Mouse (Mus musculus) hindbrain, embryonic 13.5 days (tissue): ENCODE measurements around the gene Asap3. TPM values are rescaled to one million over a fixed set of nuclear protein-coding genes. Genes with fewer than 3 reads are reported as not detected.

Experiments
- ATAC-seq: fragments of 200-750 bp; cut with Nextera tagmentation; 2 replicates; pipeline ENCODE4 v1.8.0; 2017; ENCODE audit warnings: moderate TSS enrichment; ENCODE audit not compliant: low FRiP score
- H3K27ac ChIP-seq: fragments of 300-500 bp; sonication (generic); 2 replicates; pipeline ENCODE4 v1.5.1; 2015; ENCODE audit warnings: inconsistent platforms, mild to moderate bottlenecking, moderate library complexity
- H3K27me3 ChIP-seq: fragments of 300-500 bp; sonication (generic); 2 replicates; pipeline ENCODE4 v1.6.1; 2015; ENCODE audit warnings: mild to moderate bottlenecking, inconsistent platforms
- H3K36me3 ChIP-seq: fragments of 300-500 bp; sonication (generic); 2 replicates; pipeline ENCODE4 v1.6.1; 2015; ENCODE audit warnings: mild to moderate bottlenecking, inconsistent platforms
- H3K4me1 ChIP-seq: fragments of 300-500 bp; sonication (generic); replicated peaks from 2 replicates; pipeline ENCODE4 v1.6.1; 2015; ENCODE audit warnings: inconsistent platforms
- H3K4me2 ChIP-seq: fragments of 300-500 bp; sonication (generic); 2 replicates; pipeline ENCODE4 v1.6.1; 2015; ENCODE audit warnings: inconsistent platforms, mild to moderate bottlenecking, moderate library complexity
- H3K4me3 ChIP-seq: fragments of 300-500 bp; sonication (generic); 2 replicates; pipeline ENCODE4 v1.5.1; 2015; ENCODE audit warnings: mild to moderate bottlenecking, inconsistent platforms
- H3K9ac ChIP-seq: fragments of 300-500 bp; sonication (generic); 2 replicates; pipeline ENCODE4 v1.6.1; 2015; ENCODE audit warnings: mild to moderate bottlenecking, inconsistent platforms
- H3K9me3 ChIP-seq: fragments of 300-500 bp; sonication (generic); 2 replicates; pipeline ENCODE4 v1.6.1; 2016; ENCODE audit warnings: inconsistent platforms
- WGBS: fragments of 180-500 bp; shearing (Covaris S2); methylation state at CpG from one replicate; pipeline ENCODE4 v1.1.7; 2015; 5-methylcytosine and 5-hydroxymethylcytosine counted together
- polyA plus RNA-seq: library from polyadenylated mRNA; unstranded; fragments of >200 nt; fragmentation: Nextera tagmentation; extraction: Ambion mirVana; gene quantifications from 2 replicates; pipeline ENCODE4 v1.2.1, GENCODE M21; 2015

Gene Asap3
- polyA plus RNA-seq, 1 experiment from 2014 or later: 5.8 TPM

- 63% methylated on average over 13 of the region's 13 CpGs for WGBS
- peaks cover 54% of the 10 kb centered on the region for H3K4me1 ChIP-seq
- H3K9ac ChIP-seq: no peak overlapping the region
- H3K27ac ChIP-seq: no peak overlapping the region
- no peaks in the 10 kb centered on the region for H3K36me3 ChIP-seq
- no peak overlapping the region for H3K4me3 ChIP-seq
- no peak for ATAC-seq
- H3K4me2 ChIP-seq: peak overlapping the region; percentile 100; the same call in 1 of the 2 replicates
- H3K9me3 ChIP-seq: no peaks in the 10 kb centered on the region
- peaks cover 13% of the 10 kb centered on the region for H3K27me3 ChIP-seq
These were observed 31.7 kb upstream of the Asap3 start for GRCm38 (mm10) chr4:136174216-136175193.

- WGBS: 73% methylated on average over 10 of the region's 10 CpGs
- Histone ChIP-seq H3K27me3 (peaks cover 13% of the 10 kb centered on the region), H3K36me3 (no peaks in the 10 kb centered on the region), H3K9ac (peak overlapping the region; percentile 53; the same call in 1 of the 2 replicates), H3K4me3 (no peak overlapping the region), H3K27ac (no peak overlapping the region), H3K9me3 (no peaks in the 10 kb centered on the region), H3K4me2 (no peak overlapping the region), H3K4me1 (peaks cover 69% of the 10 kb centered on the region)
- no peak for ATAC-seq
These were observed 30.1 kb upstream of the Asap3 start for GRCm38 (mm10) chr4:136176022-136176552.

GRCm38 (mm10) chr4:136177244-136177611, 28.9 kb upstream of the Asap3 start:
- Histone ChIP-seq H3K4me3 (no peak overlapping the region), H3K27ac (peak overlapping the region; percentile 62), H3K4me1 (peaks cover 63% of the 10 kb centered on the region), H3K9me3 (no peaks in the 10 kb centered on the region), H3K27me3 (peaks cover 13% of the 10 kb centered on the region), H3K9ac (no peak overlapping the region), H3K36me3 (no peaks in the 10 kb centered on the region), H3K4me2 (no peak overlapping the region)
- WGBS: 39% methylated on average over 8 of the region's 8 CpGs
- ATAC-seq: no peak

GRCm38 (mm10) chr4:136177612-136178474, 28.3 kb upstream of the Asap3 start:
- Histone ChIP-seq H3K9ac (peak overlapping the region; percentile 11), H3K4me3 (no peak overlapping the region), H3K27me3 (peaks cover 12% of the 10 kb centered on the region), H3K4me1 (peaks cover 57% of the 10 kb centered on the region), H3K4me2 (no peak overlapping the region), H3K36me3 (no peaks in the 10 kb centered on the region), H3K9me3 (no peaks in the 10 kb centered on the region), H3K27ac (peak overlapping the region; percentile 62)
- 38% methylated on average over 11 of the region's 11 CpGs for WGBS
- no peak for ATAC-seq

GRCm38 (mm10) chr4:136178475-136178921, 27.7 kb upstream of the Asap3 start:
- Histone ChIP-seq H3K9me3 (no peaks in the 10 kb centered on the region), H3K9ac (no peak overlapping the region), H3K4me3 (no peak overlapping the region), H3K4me1 (peaks cover 51% of the 10 kb centered on the region), H3K36me3 (no peaks in the 10 kb centered on the region), H3K4me2 (no peak overlapping the region), H3K27me3 (peaks cover 6% of the 10 kb centered on the region), H3K27ac (peak overlapping the region; percentile 62; the same call in 1 of the 2 replicates)
- ATAC-seq: no peak
- 87% methylated on average over 12 of the region's 12 CpGs for whole genome bisulfite sequencing

GRCm38 (mm10) chr4:136179456-136179855, 26.7 kb upstream of the Asap3 start:
- no peak for ATAC-seq
- no peak overlapping the region for H3K4me3 ChIP-seq
- peaks cover 42% of the 10 kb centered on the region for H3K4me1 ChIP-seq
- H3K9ac ChIP-seq: no peak overlapping the region
- peak overlapping the region; percentile 57 for H3K4me2 ChIP-seq
- no peaks in the 10 kb centered on the region for H3K36me3 ChIP-seq
- no peaks in the 10 kb centered on the region for H3K27me3 ChIP-seq
- no peaks in the 10 kb centered on the region for H3K9me3 ChIP-seq
- no peak overlapping the region for H3K27ac ChIP-seq
- 89% methylated on average over 7 of the region's 7 CpGs for WGBS

GRCm38 (mm10) chr4:136179998-136180397, 26.2 kb upstream of the Asap3 start:
- Histone ChIP-seq H3K27ac (no peak overlapping the region), H3K9ac (peak overlapping the region; percentile 62; the same call in 1 of the 2 replicates), H3K27me3 (no peaks in the 10 kb centered on the region), H3K4me2 (peak overlapping the region; percentile 57), H3K4me1 (peaks cover 41% of the 10 kb centered on the region), H3K36me3 (no peaks in the 10 kb centered on the region), H3K4me3 (peak overlapping the region; percentile 34), H3K9me3 (no peaks in the 10 kb centered on the region)
- peak; percentile 26; the same call in 1 of the 2 replicates for ATAC-seq
- 3% methylated on average over 15 of the region's 15 CpGs for WGBS

GRCm38 (mm10) chr4:136180408-136181330, 25.5 kb upstream of the Asap3 start:
- H3K4me1 ChIP-seq: peaks cover 40% of the 10 kb centered on the region
- no peaks in the 10 kb centered on the region for H3K27me3 ChIP-seq
- no peaks in the 10 kb centered on the region for H3K36me3 ChIP-seq
- peak overlapping the region; percentile 34 for H3K4me3 ChIP-seq
- WGBS: 19% methylated on average over 23 of the region's 23 CpGs
- no peak overlapping the region for H3K27ac ChIP-seq
- no peaks in the 10 kb centered on the region for H3K9me3 ChIP-seq
- ATAC-seq: peak; percentile 83
- peak overlapping the region; percentile 62; the same call in 1 of the 2 replicates for H3K9ac ChIP-seq
- peak overlapping the region; percentile 57 for H3K4me2 ChIP-seq

GRCm38 (mm10) chr4:136181367-136181766, 24.8 kb upstream of the Asap3 start:
- Histone ChIP-seq H3K9me3 (no peaks in the 10 kb centered on the region), H3K4me2 (peak overlapping the region; percentile 57), H3K27me3 (no peaks in the 10 kb centered on the region), H3K27ac (no peak overlapping the region), H3K9ac (no peak overlapping the region), H3K36me3 (peaks cover 2% of the 10 kb centered on the region; the same call in 1 of the 2 replicates), H3K4me3 (0 out of 2 replicates have a peak overlapping the region, but pooled peaks have one; percentile 34), H3K4me1 (peaks cover 33% of the 10 kb centered on the region)
- ATAC-seq: no peak
- WGBS: 27% methylated on average over 12 of the region's 12 CpGs

GRCm38 (mm10) chr4:136185375-136185774, 20.8 kb upstream of the Asap3 start:
- H3K9ac ChIP-seq: no peak overlapping the region
- no peak overlapping the region for H3K4me3 ChIP-seq
- no peak for ATAC-seq
- no peaks in the 10 kb centered on the region for H3K27me3 ChIP-seq
- peaks cover 4% of the 10 kb centered on the region; the same call in 1 of the 2 replicates for H3K36me3 ChIP-seq
- no peak overlapping the region for H3K27ac ChIP-seq
- no peak overlapping the region for H3K4me2 ChIP-seq
- WGBS: 83% methylated on average over 9 of the region's 9 CpGs
- peaks cover 9% of the 10 kb centered on the region for H3K4me1 ChIP-seq
- H3K9me3 ChIP-seq: no peaks in the 10 kb centered on the region

GRCm38 (mm10) chr4:136186315-136186714, 19.9 kb upstream of the Asap3 start:
- no peaks in the 10 kb centered on the region for H3K4me1 ChIP-seq
- H3K4me3 ChIP-seq: no peak overlapping the region

More at GRCm38 (mm10) chr4:136186315-136186714, 19.9 kb upstream of the Asap3 start:
- Histone ChIP-seq H3K9me3 (no peaks in the 10 kb centered on the region), H3K27me3 (no peaks in the 10 kb centered on the region), H3K36me3 (peaks cover 4% of the 10 kb centered on the region; the same call in 1 of the 2 replicates), H3K9ac (no peak overlapping the region), H3K27ac (no peak overlapping the region), H3K4me2 (no peak overlapping the region)
- WGBS: 80% methylated on average over 8 of the region's 8 CpGs
- ATAC-seq: no peak
